Mouse (Mus musculus) MEL (cell line): ENCODE data around the gene Dlgap1. TPM values are rescaled to one million over a fixed set of nuclear protein-coding genes. Genes with fewer than 3 reads are reported as not detected.

Experiments
- DNase-seq: peaks from one replicate; pipeline ENCODE4 v3.0.0; 2011; ENCODE audit warnings: low read depth, low spot score
- H3K27ac ChIP-seq: 2 replicates; pipeline ENCODE4 v1.5.1; 2012; ENCODE audit warnings: low read depth, mild to moderate bottlenecking, control low read depth, low read length, moderate library complexity; ENCODE audit not compliant: control insufficient read depth
- H3K27me3 ChIP-seq, 2 experiments: fragments of 150-350 bp in 1 of 2; sonication (generic) in 1 of 2; 2 replicates each; pipeline ENCODE4 v1.6.1; 2012; ENCODE audit warnings: low read length in 2 of 2, mild to moderate bottlenecking in 2 of 2, improper control_type of control experiment in 1 of 2, moderate library complexity in 1 of 2; ENCODE audit not compliant: insufficient read depth in 2 of 2, control insufficient read depth in 1 of 2
- H3K36me3 ChIP-seq, 2 experiments: 2 replicates each; pipeline ENCODE4 v1.6.1; 2012 to 2014; ENCODE audit warnings: low read length in 2 of 2, improper control_type of control experiment in 1 of 2, inconsistent platforms in 1 of 2, mild to moderate bottlenecking in 1 of 2; ENCODE audit not compliant: insufficient read depth in 2 of 2, control insufficient read depth in 1 of 2
- H3K4me1 ChIP-seq, 2 experiments: fragments of 150-350 bp in 1 of 2; sonication (generic) in 1 of 2; 2 replicates each; pipeline ENCODE4 v1.6.1; 2012; ENCODE audit warnings: low read length in 2 of 2, improper control_type of control experiment in 1 of 2, mild to moderate bottlenecking in 1 of 2; ENCODE audit not compliant: insufficient read depth in 2 of 2, control insufficient read depth in 1 of 2
- H3K4me3 ChIP-seq, 2 experiments: fragments of 150-350 bp in 1 of 2; sonication (generic) in 1 of 2; 2 replicates each; pipeline ENCODE4 v1.5.1; 2012; ENCODE audit warnings: low read depth in 2 of 2, low read length in 2 of 2, mild to moderate bottlenecking in 2 of 2, moderate library complexity in 2 of 2, control low read depth in 1 of 2, improper control_type of control experiment in 1 of 2; ENCODE audit not compliant: control insufficient read depth in 1 of 2, insufficient read depth in 1 of 2
- H3K79me2 ChIP-seq: 2 replicates; pipeline ENCODE4 v1.6.1; 2012; ENCODE audit warnings: mild to moderate bottlenecking, low read length, moderate library complexity; ENCODE audit not compliant: control insufficient read depth, poor library complexity, insufficient read depth
- H3K9ac ChIP-seq: 2 replicates; pipeline ENCODE4 v1.6.1; 2012; ENCODE audit warnings: low read depth, mild to moderate bottlenecking, control low read depth, low read length, moderate library complexity; ENCODE audit not compliant: control insufficient read depth, poor library complexity, severe bottlenecking
- H3K9me3 ChIP-seq: fragments of 150-350 bp; sonication (generic); replicated peaks from 2 replicates; pipeline ENCODE4 v1.6.1; 2012; ENCODE audit warnings: mild to moderate bottlenecking, low read length, improper control_type of control experiment, moderate library complexity; ENCODE audit not compliant: insufficient read depth
- CTCF ChIP-seq, 3 experiments: IDR thresholded peaks in 2 of 3; conservative IDR thresholded peaks in 1 of 3; 2 replicates each; pipeline ENCODE4 v1.5.1; 2011 to 2012; ENCODE audit warnings: low read length in 3 of 3, low read depth in 2 of 3, mild to moderate bottlenecking in 2 of 3, improper control_type of control experiment in 1 of 3, inconsistent platforms in 1 of 3, mixed read lengths in 1 of 3, moderate library complexity in 1 of 3; ENCODE audit not compliant: control insufficient read depth in 1 of 3, insufficient read depth in 1 of 3, poor library complexity in 1 of 3, severe bottlenecking in 1 of 3
- ELF1 ChIP-seq: IDR thresholded peaks from 2 replicates; pipeline ENCODE4 v1.6.1; 2014; ENCODE audit warnings: low read depth, mild to moderate bottlenecking, inconsistent platforms, low read length, improper control_type of control experiment, moderate library complexity
- EP300 ChIP-seq, 2 experiments: IDR thresholded peaks; 2 replicates each; pipeline ENCODE4 v1.6.1; 2011; ENCODE audit warnings: improper control_type of control experiment in 2 of 2, low read length in 2 of 2, low read depth in 1 of 2, mild to moderate bottlenecking in 1 of 2
- GABPA ChIP-seq: IDR thresholded peaks from 2 replicates; pipeline ENCODE4 v1.6.1; 2012; ENCODE audit warnings: low read depth, mild to moderate bottlenecking, inconsistent platforms, low read length, improper control_type of control experiment, moderate library complexity
- JUND ChIP-seq: IDR thresholded peaks from 2 replicates; pipeline ENCODE4 v1.6.1; 2011; ENCODE audit warnings: low read depth, mild to moderate bottlenecking, improper control_type of control experiment, low read length
- KAT2A ChIP-seq: conservative IDR thresholded peaks from 2 replicates; pipeline ENCODE4 v1.6.1; 2012; ENCODE audit warnings: low read depth, low read length, improper control_type of control experiment, inconsistent platforms
- MAX ChIP-seq: IDR thresholded peaks from 2 replicates; pipeline ENCODE4 v1.6.1; 2011; ENCODE audit warnings: low read length, improper control_type of control experiment
- MYC ChIP-seq: IDR thresholded peaks from 2 replicates; pipeline ENCODE4 v1.6.1; 2011; ENCODE audit warnings: low read depth, mild to moderate bottlenecking, low read length, improper control_type of control experiment, moderate library complexity
- POLR2AphosphoS5 ChIP-seq: IDR thresholded peaks from 2 replicates; pipeline ENCODE4 v1.6.1; 2012; ENCODE audit warnings: low read depth, borderline replicate concordance, mild to moderate bottlenecking, inconsistent platforms, low read length, moderate library complexity, mixed read lengths
- SIN3A ChIP-seq: IDR thresholded peaks from 2 replicates; pipeline ENCODE4 v1.6.1; 2012; ENCODE audit warnings: low read length, improper control_type of control experiment, inconsistent platforms
- TBP ChIP-seq: IDR thresholded peaks from 2 replicates; pipeline ENCODE4 v1.8.0; 2011; ENCODE audit warnings: low read depth, low read length, improper control_type of control experiment
- polyA plus RNA-seq, 2 experiments: library from polyadenylated mRNA; stranded (reverse) in 1 of 2; unstranded in 1 of 2; fragments of >175 nt in 1 of 2; fragments of >200 nt in 1 of 2; gene quantifications; 2 replicates each; pipeline versions ENCODE4 v1.2.1 to v1.2.4; 2012; ENCODE audit warnings: low replicate concordance in 2 of 2, low read depth in 1 of 2; ENCODE audit not compliant: insufficient read length in 2 of 2, insufficient read depth in 1 of 2, missing spikeins in 1 of 2
- total RNA-seq: library from RNA; depleted of rRNA; stranded (reverse); fragments of 300-350 nt; gene quantifications from 2 replicates; pipeline ENCODE4 v1.2.3, GENCODE M21; 2012

Gene Dlgap1
- total and polyA plus RNA-seq, 3 experiments: 0.06 TPM; not detected in 2

DNA sequence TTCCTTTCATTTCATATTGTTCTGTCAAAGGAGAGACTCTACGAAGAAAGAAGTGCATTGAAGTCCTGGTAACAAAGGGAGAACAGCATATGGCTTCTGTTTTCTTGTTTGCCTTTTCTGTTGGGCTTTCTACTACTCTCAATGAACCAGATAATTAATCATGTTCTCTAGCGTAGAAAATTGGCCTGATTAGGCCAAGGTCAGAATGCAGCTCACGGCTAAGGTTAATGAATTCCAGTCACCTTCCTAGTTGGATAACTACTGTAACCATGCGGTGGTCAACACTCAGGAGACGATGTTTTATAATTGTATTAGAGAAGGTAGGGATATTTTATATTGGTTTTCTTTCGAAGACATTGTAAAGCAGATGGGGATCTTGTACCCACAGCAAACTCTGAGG lies 279.4 kb downstream of the Dlgap1 start:
- Histone ChIP-seq H3K4me3 (no peak overlapping the region), H3K36me3 (no peaks in the 10 kb centered on the region), H3K9me3 (no peaks in the 10 kb centered on the region)
- TF ChIP-seq EP300 (IDR thresholded peaks at IDR 0.05; ENCODE audit: low read depth in 1 of 2, low read length in 2 of 2) (no peak), SIN3A (no peak), JUND (no peak), MYC (no peak), POLR2AphosphoS5 (no peak), KAT2A (no peak), TBP (no peak)
- TF ChIP-seq, all 39 proteins: peak for 0
- Histone ChIP-seq H3K79me2 (no peaks in the 10 kb centered on the region), H3K4me1 (no peaks in the 10 kb centered on the region), H3K9ac (no peak overlapping the region), H3K27me3 (no peaks in the 10 kb centered on the region), H3K27ac (no peak overlapping the region)
- DNase-seq: no peak

DNA sequence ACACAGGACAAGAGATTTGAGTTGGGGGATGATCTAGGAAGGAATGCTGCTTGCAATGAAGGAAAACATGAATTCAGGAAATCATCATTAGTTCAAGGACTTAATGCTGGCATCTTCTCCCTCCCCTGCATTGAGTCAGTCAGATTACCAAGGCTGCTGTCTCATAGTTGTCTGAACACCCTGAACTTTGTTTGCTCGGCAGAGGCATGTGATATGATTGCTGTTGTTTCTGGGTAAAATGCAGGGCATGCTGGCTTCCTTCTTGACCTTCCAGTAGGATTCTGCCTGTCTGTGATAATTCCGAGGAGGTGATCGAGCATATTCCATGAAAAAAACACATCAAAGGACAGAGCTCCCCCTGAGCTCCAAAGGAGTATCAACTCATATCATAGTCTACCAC lies 283.6 kb downstream of the Dlgap1 start:
- no peaks in the 10 kb centered on the region for H3K4me1 ChIP-seq
- TF ChIP-seq POLR2AphosphoS5 (no peak), ELF1 (no peak), CTCF (IDR thresholded peaks at IDR 0.05 in 2 of 3, conservative IDR thresholded peaks at IDR 0.05 in 1 of 3; ENCODE audit: control insufficient read depth in 1 of 3, insufficient read depth in 1 of 3, low read depth in 2 of 3, low read length in 3 of 3, poor library complexity in 1 of 3, severe bottlenecking in 1 of 3) (no peak), MAX (no peak)
- TF ChIP-seq, all 39 proteins: peak for 0
- Histone ChIP-seq H3K9ac (no peak overlapping the region), H3K79me2 (no peaks in the 10 kb centered on the region), H3K9me3 (no peaks in the 10 kb centered on the region), H3K4me3 (no peak overlapping the region), H3K27me3 (no peaks in the 10 kb centered on the region), H3K36me3 (no peaks in the 10 kb centered on the region), H3K27ac (no peak overlapping the region)
- no peak for DNase-seq

DNA sequence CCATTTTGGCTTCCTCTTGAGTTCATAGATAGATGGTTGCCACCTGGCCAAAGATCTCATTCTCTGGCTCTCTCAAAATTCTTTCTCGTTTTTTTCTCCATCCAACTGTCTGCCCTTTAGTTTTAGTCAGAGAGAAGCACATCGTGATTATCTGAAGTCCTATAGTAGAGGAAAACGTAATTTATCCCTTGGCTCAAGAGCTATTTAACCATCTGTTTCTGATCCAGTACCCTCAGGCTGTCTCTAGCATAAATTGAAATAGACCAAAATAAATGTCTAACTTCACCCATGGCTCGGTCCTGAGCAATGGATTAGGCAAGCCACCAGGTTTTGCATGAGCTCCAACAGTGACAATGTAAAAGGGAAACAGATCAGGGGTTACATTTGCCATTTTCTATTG lies 287.5 kb downstream of the Dlgap1 start:
- Histone ChIP-seq H3K27ac (no peak overlapping the region), H3K9me3 (no peaks in the 10 kb centered on the region), H3K9ac (no peak overlapping the region), H3K36me3 (no peaks in the 10 kb centered on the region), H3K4me3 (no peak overlapping the region), H3K27me3 (no peaks in the 10 kb centered on the region), H3K4me1 (no peaks in the 10 kb centered on the region), H3K79me2 (no peaks in the 10 kb centered on the region)
- DNase-seq: no peak
- TF ChIP-seq GABPA: no peak
